Mouse (Mus musculus) layer of hippocampus, adult 11-12 months (tissue): Measurements from ENCODE around the gene Zfp507.

Experiments
- DNase-seq: peaks from one replicate; pipeline ENCODE4 v3.0.0; 2022; ENCODE audit warnings: low spot score

The Zfp507 gene

GRCm38 (mm10) chr7:35782252-35782651 lies 20.6 kb downstream of the Zfp507 start:
- no peak for DNase-seq

- no peak for DNase-seq
Measured at GRCm38 (mm10) chr7:35774127-35774526, 28.7 kb downstream of the Zfp507 start.

- DNase-seq, result peak; percentile 36
Measured at GRCm38 (mm10) chr7:35772347-35772746, 30.5 kb downstream of the Zfp507 start.

GRCm38 (mm10) chr7:35771106-35771505 lies 31.7 kb downstream of the Zfp507 start:
- DNase-seq, result no peak

GRCm38 (mm10) chr7:35770122-35770521 lies 32.7 kb downstream of the Zfp507 start:
- DNase-seq, result no peak

GRCm38 (mm10) chr7:35764461-35764860 lies 38.3 kb downstream of the Zfp507 start:
- DNase-seq, result no peak

- no peak for DNase-seq
Measured at GRCm38 (mm10) chr7:35761801-35762200, 41.0 kb downstream of the Zfp507 start.

GRCm38 (mm10) chr7:35759602-35760001 lies 43.2 kb downstream of the Zfp507 start:
- DNase-seq, result no peak

GRCm38 (mm10) chr7:35756510-35757440 lies 46.0 kb downstream of the Zfp507 start:
- DNase-seq, result no peak

GRCm38 (mm10) chr7:35754886-35755168 lies 48.0 kb downstream of the Zfp507 start:
- no peak for DNase-seq

- DNase-seq, result peak; percentile 83
Measured at GRCm38 (mm10) chr7:35754033-35754885, 48.5 kb downstream of the Zfp507 start, which contains the start of gene Dpy19l3. TSS of gene Dpy19l3 (minus strand) at chr7:35754454.

- DNase-seq, result peak; percentile 63
Measured at GRCm38 (mm10) chr7:35753319-35754032, 49.3 kb downstream of the Zfp507 start.

GRCm38 (mm10) chr7:35750873-35751272 lies 51.9 kb downstream of the Zfp507 start:
- DNase-seq, result no peak

GRCm38 (mm10) chr7:35747397-35747964 lies 55.3 kb downstream of the Zfp507 start:
- DNase-seq, result no peak

- no peak for DNase-seq
Measured at GRCm38 (mm10) chr7:35746686-35747396, 56.0 kb downstream of the Zfp507 start.

- no peak for DNase-seq
Measured at GRCm38 (mm10) chr7:35745281-35745702, 57.5 kb downstream of the Zfp507 start.

- DNase-seq, result peak; percentile 82
Measured at GRCm38 (mm10) chr7:35744771-35745170, 58.0 kb downstream of the Zfp507 start.

GRCm38 (mm10) chr7:35742310-35742709 lies 60.5 kb downstream of the Zfp507 start:
- DNase-seq, result no peak

- DNase-seq, result no peak
Measured at GRCm38 (mm10) chr7:35741858-35742257, 60.9 kb downstream of the Zfp507 start.

GRCm38 (mm10) chr7:35740489-35741230 lies 62.1 kb downstream of the Zfp507 start:
- peak; percentile 55 for DNase-seq
